Mouse (Mus musculus) E14TG2a.4 (cell line): Measurements from ENCODE around the gene Lmod1.
"Not testable (repeated sequence)": the region's sequence is repeated elsewhere in the genome, so short reads cannot be mapped to it uniquely, and the experiment has no call there.

ENCODE experiments used
- H3K27me3 ChIP-seq: 2 replicates; pipeline ENCODE4 v1.6.1; 2014; ENCODE audit warnings: low read length, control low read depth; ENCODE audit not compliant: insufficient read depth
- H3K36me3 ChIP-seq: 2 replicates; pipeline ENCODE4 v1.6.1; 2014; ENCODE audit warnings: low read length, control low read depth; ENCODE audit not compliant: insufficient read depth
- H3K4me1 ChIP-seq: replicated peaks from 2 replicates; pipeline ENCODE4 v1.6.1; 2014; ENCODE audit warnings: low read depth, low read length, control low read depth
- H3K4me3 ChIP-seq: replicated peaks from 2 replicates; pipeline ENCODE4 v1.5.1; 2014; ENCODE audit warnings: mild to moderate bottlenecking, low read length
- H3K9me3 ChIP-seq: 2 replicates; pipeline ENCODE4 v1.6.1; 2014; ENCODE audit warnings: low read length, control low read depth
- CTCF ChIP-seq: conservative IDR thresholded peaks from 2 replicates; pipeline ENCODE4 v1.5.1; 2014; ENCODE audit warnings: low read length
- NANOG ChIP-seq: IDR thresholded peaks from 2 replicates; pipeline ENCODE4 v1.6.1; 2014; ENCODE audit warnings: borderline replicate concordance, low read length, mixed read lengths
- POU5F1 ChIP-seq: IDR thresholded peaks from 2 replicates; pipeline ENCODE4 v1.6.1; 2014; ENCODE audit warnings: low read length, borderline replicate concordance

Lmod1 gene

GRCm38 (mm10) chr1:135379048-135379447 is 54.4 kb downstream of the Lmod1 start:
- peaks cover 29% of the 10 kb centered on the region for H3K27me3 ChIP-seq
- peaks cover 11% of the 10 kb centered on the region for H3K4me1 ChIP-seq
- TF ChIP-seq POU5F1 (no peak), CTCF (no peak), NANOG (no peak)
- H3K36me3 ChIP-seq = peaks cover 19% of the 10 kb centered on the region
- H3K9me3 ChIP-seq = no peaks in the 10 kb centered on the region
- no peak overlapping the region for H3K4me3 ChIP-seq

GRCm38 (mm10) chr1:135380071-135380991 is 55.7 kb downstream of the Lmod1 start:
- H3K4me1 ChIP-seq = peaks cover 1% of the 10 kb centered on the region

GRCm38 (mm10) chr1:135381560-135381959 is 57.0 kb downstream of the Lmod1 start:
- not testable (repeated sequence) for H3K4me1 ChIP-seq, H3K4me3 ChIP-seq, H3K9me3 ChIP-seq, H3K27me3 ChIP-seq
- H3K36me3 ChIP-seq = peaks cover 45% of the 10 kb centered on the region

More at GRCm38 (mm10) chr1:135380071-135380991, 55.7 kb downstream of the Lmod1 start:
- peaks cover 32% of the 10 kb centered on the region for H3K36me3 ChIP-seq
- peaks cover 16% of the 10 kb centered on the region for H3K27me3 ChIP-seq
- no peak for TF ChIP-seq NANOG
- no peak for TF ChIP-seq CTCF
- no peak for TF ChIP-seq POU5F1
- no peaks in the 10 kb centered on the region for H3K9me3 ChIP-seq
- H3K4me3 ChIP-seq = no peak overlapping the region

DNA sequence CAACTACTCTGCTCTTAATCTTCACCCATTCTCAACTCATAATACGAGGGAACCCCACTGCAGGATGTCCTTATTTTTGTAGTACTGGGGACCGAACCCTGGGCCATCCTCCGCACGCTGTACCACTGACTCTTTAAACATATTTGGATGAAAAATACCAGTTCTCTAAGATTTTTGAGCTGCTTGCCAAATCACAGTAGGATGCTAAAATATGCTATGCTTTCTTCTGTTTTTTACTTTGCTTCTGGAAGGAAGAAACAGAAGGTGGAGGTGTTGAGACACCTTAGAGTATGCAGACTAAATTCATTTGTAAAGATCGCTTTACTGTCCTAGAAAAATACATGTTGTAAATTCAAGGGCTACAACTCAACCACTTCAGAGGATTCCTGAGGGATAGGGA is 59.6 kb downstream of the Lmod1 start:
- Histone ChIP-seq H3K36me3 (peaks cover 70% of the 10 kb centered on the region), H3K4me1 (no peaks in the 10 kb centered on the region), H3K4me3 (no peak overlapping the region), H3K27me3 (no peaks in the 10 kb centered on the region), H3K9me3 (no peaks in the 10 kb centered on the region)
- TF ChIP-seq NANOG (no peak), POU5F1 (no peak), CTCF (no peak)

GRCm38 (mm10) chr1:135385161-135385560 is 60.6 kb downstream of the Lmod1 start:
- Histone ChIP-seq H3K9me3 (no peaks in the 10 kb centered on the region), H3K27me3 (no peaks in the 10 kb centered on the region), H3K4me3 (no peak overlapping the region), H3K36me3 (peaks cover 79% of the 10 kb centered on the region), H3K4me1 (no peaks in the 10 kb centered on the region)
- no peak for TF ChIP-seq CTCF
- no peak for TF ChIP-seq POU5F1
- TF ChIP-seq NANOG = no peak

- Histone ChIP-seq H3K4me1 (no peaks in the 10 kb centered on the region), H3K36me3 (peaks cover 90% of the 10 kb centered on the region), H3K4me3 (no peak overlapping the region), H3K27me3 (no peaks in the 10 kb centered on the region), H3K9me3 (no peaks in the 10 kb centered on the region)
- TF ChIP-seq NANOG (no peak), CTCF (no peak), POU5F1 (no peak)
These were observed 74.9 kb downstream of the Lmod1 start for GRCm38 (mm10) chr1:135399466-135399865.

- no peaks in the 10 kb centered on the region for H3K9me3 ChIP-seq
- H3K27me3 ChIP-seq = no peaks in the 10 kb centered on the region
- TF ChIP-seq CTCF = no peak
- TF ChIP-seq NANOG = no peak
- no peak for TF ChIP-seq POU5F1
- no peak overlapping the region for H3K4me3 ChIP-seq
- H3K4me1 ChIP-seq = peaks cover 5% of the 10 kb centered on the region
- H3K36me3 ChIP-seq = peaks cover 95% of the 10 kb centered on the region
These were observed 77.0 kb downstream of the Lmod1 start for GRCm38 (mm10) chr1:135401452-135402110.

GRCm38 (mm10) chr1:135405356-135405755 is 80.7 kb downstream of the Lmod1 start:
- Histone ChIP-seq H3K4me3 (no peak overlapping the region), H3K27me3 (no peaks in the 10 kb centered on the region), H3K36me3 (peaks cover 97% of the 10 kb centered on the region), H3K9me3 (no peaks in the 10 kb centered on the region), H3K4me1 (peaks cover 8% of the 10 kb centered on the region)
- TF ChIP-seq CTCF (no peak), POU5F1 (no peak), NANOG (no peak)

DNA sequence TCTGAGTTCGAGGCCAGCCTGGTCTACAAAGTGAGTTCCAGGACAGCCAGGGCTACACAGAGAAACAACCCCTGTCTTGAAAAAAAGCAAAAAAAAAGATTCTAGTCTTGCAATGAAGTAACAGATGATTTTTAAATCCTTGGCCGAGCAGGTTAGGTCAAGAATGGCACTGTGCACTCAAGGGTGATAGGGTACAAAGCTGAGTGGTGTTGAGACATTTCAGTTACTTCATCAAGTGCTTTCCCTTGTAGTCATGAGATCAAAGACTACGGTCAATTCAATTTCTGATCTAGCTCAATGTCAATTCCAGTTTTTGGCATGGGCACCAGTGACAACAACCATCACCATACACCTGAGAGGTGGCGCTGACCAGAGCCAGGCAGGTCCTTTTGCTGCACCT is 84.4 kb downstream of the Lmod1 start:
- no peak for TF ChIP-seq POU5F1
- TF ChIP-seq NANOG = no peak
- no peak for TF ChIP-seq CTCF
- Histone ChIP-seq H3K9me3 (no peaks in the 10 kb centered on the region), H3K36me3 (peaks cover 95% of the 10 kb centered on the region), H3K4me1 (peaks cover 8% of the 10 kb centered on the region), H3K27me3 (no peaks in the 10 kb centered on the region), H3K4me3 (no peak overlapping the region)
